Mouse (Mus musculus) gastrocnemius, postnatal 25 days (tissue): Measurements from ENCODE around the gene C1qtnf6. TPM values are rescaled to one million over a fixed set of nuclear protein-coding genes. Genes with fewer than 3 reads are reported as not detected.

Experiments
- DNase-seq: peaks from one replicate; pipeline ENCODE4 v3.0.0; 2022
- total RNA-seq, 2 experiments: library from RNA; stranded (reverse); gene quantifications; 1 replicate in 1 of 2; 2 replicates in 1 of 2; pipeline ENCODE4 v1.2.3; 2021

C1qtnf6 gene
- total RNA-seq, 2 experiments from 2014 or later: 16.4 to 16.8 TPM

DNA sequence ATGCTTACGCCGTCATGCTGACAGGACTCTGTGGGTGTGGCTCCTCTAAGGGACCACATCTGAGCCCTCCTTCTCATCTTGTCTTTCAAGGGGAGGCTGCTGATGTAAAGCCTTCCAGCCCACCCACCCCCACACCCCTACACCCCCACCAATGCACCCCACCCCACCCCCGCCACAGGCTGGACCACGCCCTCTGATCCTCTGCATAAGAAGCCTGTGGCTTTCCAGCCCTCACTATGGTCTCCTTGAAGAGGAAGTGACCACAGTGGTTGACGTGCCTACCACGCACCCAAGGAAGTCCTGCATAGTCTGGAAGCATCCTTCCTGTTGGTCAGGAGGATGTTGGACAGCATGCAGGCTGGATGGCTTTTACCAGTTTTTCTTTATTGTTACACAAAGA, 15.5 kb downstream of the C1qtnf6 start:
- DNase-seq: no peak

DNA sequence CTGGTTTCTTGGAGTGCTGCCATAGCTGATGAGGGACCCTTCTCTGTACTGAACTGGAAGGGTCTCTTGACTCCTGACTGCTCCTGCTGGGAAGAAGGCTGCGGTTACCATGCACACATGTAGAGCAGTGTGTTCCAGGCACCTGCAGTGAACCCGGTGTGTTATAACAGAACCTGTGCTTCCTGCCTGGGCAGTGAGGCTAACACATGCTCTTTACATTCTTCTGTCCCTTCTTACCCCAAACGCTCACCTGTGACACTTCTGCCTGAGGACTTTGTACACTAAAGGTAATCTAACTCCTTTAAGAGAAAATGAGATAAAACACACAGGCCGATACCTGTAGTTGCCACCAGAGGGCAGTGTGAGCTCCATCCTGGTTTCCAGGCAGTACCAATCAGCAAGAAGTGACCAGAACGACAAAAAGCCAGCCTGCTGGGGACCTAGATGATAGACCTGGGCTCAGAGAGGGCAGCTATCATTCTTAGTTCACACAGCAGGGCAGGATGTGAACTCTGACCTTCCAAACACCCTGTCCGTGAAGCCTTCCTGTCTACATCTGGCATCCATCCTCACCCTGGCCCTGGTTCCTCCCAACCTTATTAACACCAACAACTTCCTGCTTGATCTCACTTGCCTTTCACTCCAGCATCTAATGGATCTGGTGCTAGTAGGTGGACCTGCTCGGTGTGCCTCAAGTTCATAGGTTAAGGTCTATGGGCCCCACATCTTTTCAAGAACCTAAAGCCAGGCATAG, 16.6 kb downstream of the C1qtnf6 start:
- peak; percentile 43 for DNase-seq

DNA sequence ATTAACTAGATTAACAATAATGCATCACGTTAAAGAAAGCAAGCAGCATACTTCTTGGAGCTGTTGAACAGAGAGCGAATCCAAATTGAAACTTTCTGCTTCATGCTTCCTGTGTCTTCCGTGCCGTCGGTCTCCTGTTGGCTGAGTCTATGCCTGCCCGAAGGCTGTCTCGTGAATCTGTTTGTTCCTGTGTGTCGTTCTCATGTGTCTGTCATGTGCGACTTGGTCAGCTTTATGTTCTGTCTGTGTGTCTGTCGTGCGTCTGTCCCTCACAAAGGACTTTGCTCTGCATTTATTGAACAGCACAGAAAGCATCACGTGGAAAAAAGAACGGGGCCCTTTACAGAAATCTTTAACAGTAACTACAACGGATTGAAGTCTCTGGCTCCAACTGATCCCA, 18.2 kb downstream of the C1qtnf6 start:
- DNase-seq: no peak

DNA sequence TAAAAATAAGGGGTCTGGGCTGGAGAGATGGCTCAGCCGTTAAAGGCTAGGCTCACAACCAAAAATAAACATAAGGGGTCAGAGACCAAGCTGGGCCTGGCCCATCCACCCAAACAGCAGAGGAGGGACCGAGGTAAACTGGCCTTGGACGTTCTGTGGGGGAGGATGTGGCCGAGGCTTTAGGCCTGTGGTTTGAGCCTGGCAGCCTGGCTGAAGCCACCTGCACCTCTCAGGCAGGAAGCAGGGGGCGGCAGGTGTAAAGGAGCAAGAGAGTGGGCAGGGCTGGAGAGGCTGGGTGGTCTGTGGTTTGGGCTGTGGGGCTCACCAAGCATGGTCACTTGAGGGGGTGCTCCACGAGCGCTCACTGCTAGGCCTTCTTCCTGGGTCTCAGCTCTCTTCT, 19.3 kb downstream of the C1qtnf6 start:
- no peak for DNase-seq

- DNase-seq: no peak
Measured at GRCm38 (mm10) chr15:78510736-78511135, 20.5 kb downstream of the C1qtnf6 start.

GRCm38 (mm10) chr15:78510121-78510576, 21.1 kb downstream of the C1qtnf6 start:
- no peak for DNase-seq

- no peak for DNase-seq
Measured at GRCm38 (mm10) chr15:78509297-78509899, 21.8 kb downstream of the C1qtnf6 start.

DNA sequence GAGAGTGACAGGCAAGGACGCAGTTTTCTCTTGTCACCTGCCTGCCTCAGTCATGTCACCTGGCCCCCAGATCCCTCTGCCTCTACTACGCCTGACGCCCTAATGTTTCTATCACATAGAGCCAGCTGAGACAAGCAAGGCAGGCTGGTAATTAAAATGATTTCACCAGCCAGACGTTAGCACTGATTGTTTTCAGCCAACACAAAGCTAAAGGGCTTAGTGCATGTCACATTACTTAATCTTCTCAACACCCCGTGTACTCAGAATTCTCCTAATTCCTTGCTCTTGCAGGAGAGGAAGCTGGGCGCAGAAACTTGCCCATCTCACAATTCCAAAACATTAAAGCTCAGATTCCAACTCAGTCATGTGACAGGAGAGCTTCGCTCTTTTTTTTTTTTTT, 22.8 kb downstream of the C1qtnf6 start:
- no peak for DNase-seq

DNA sequence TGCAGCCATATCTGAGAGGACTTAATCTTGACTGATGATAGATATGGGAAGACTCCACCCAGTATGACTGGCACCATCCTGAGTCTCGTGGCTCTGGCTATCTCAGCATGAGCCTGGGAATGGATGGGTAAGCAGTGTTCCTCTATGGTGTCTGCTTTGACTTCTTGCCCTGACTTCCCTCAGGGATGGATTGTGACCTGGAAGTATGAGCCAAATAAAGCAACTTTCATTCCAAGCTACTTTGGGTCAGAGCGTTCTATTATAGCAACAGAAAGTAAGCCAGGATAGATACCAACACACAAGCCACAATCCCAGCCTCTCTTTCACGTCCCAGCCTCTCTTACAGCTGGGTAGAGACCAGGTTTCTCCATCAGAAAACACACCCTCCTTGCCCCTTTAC, 25.7 kb downstream of the C1qtnf6 start:
- no peak for DNase-seq

DNA sequence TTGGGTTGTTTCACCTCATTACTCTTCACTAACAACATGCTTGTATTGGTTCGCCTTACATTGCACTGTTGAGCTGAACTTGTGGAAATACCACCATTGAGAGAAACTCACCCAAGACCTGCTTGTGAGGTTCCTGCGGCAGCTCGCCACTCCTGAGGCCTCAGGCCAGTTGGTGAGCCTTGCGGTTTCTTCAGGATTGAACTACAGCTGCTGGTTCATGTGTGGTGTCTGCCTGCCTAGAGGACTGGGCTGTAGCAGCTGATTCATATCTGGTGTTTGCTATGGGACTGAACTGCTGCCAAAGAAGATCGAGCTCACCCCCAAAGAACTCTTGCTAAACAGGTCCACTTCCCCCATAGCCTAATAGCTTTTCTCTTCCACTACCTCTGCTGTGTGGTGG, 26.4 kb downstream of the C1qtnf6 start:
- no peak for DNase-seq

GRCm38 (mm10) chr15:78504013-78504412, 27.2 kb downstream of the C1qtnf6 start:
- no peak for DNase-seq

DNA sequence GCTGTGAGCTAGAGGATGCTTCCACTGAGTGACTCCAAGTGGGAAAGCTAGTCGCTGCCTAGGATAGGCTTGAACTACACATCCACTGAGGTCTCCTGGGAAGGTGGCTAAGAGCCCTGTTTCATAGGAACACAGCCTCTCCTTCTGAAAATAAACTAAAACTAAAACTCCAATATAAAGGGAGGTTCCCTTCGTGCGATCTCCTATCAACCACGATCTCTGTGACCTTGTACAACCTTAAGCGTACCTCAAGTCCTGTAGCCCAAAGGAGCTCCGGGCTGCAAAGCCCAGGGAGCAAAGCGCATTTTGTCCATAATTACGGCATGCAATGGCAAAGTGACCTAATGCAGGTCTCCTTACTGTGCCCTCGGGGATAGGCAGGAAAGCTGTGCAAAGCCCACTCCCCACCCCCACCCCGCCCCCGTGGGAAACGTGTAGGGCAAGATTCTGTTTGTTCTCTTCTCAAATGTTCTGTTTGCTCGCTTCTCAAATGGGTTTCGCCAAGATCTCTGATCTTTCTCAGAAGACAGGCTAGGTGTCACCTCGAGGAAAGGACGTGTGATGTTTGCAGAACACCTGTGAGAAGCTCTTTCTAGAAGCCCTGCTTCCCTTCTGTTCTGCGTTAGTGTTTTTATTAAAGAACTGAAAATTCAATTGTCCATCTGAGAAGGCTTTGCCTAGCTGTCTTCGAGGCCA, 28.6 kb downstream of the C1qtnf6 start:
- DNase-seq: no peak

DNA sequence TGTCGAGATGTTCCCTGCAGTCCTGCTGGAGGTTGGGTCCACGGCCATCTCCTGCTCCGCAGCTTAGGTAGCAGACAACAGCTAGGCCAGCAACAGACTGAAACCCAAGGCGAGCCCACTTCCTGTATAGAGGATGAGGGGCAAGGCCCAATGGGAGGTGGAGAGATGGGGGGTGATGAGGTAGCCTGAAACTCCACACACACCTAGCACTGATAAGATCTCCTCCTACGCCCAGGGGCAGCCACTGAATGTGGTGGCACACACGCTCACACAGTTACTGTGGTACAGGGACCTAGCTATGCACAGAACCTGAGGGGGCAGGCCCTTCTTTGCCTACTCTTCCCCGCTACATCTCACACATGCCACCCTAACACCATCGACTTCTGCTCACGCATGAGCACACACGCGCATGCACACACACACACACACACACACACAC, 36.2 kb downstream of the C1qtnf6 start, which contains the start of gene Il2rb:
Gene Il2rb (minus strand): TSS at position 304 of the 439 bp plus-strand sequence.
- no peak for DNase-seq

DNA sequence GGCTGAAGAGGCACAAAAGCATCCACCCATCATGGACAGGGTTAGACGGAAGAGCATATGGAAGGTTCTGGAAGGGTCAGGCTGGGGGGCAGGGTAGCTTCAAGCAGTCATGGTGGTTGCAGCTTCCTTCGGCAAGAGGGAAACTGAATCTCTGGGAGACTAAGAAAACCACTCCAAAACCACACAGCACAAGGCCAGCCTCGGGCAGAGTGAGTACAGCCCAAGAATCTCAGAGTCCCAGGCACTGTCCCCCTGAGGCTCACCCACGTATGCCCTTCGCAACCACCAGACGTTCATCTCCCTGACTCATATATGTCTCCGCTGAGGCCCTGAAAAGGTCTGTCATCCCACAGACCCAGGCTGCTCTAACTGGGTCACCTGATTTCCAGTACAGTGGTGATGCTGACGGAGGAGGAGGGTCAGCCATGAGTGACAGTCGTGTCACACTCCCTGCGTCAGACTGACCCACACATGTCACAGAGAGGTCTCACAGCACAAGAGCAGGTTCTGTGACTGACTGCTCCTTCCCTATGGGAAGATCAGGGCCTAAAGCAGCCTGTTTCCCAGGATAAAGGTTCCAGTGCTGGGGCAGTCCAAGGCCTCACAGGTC, 37.7 kb downstream of the C1qtnf6 start:
- no peak for DNase-seq

- no peak for DNase-seq
Measured at GRCm38 (mm10) chr15:78491301-78491700, 39.9 kb downstream of the C1qtnf6 start.

DNA sequence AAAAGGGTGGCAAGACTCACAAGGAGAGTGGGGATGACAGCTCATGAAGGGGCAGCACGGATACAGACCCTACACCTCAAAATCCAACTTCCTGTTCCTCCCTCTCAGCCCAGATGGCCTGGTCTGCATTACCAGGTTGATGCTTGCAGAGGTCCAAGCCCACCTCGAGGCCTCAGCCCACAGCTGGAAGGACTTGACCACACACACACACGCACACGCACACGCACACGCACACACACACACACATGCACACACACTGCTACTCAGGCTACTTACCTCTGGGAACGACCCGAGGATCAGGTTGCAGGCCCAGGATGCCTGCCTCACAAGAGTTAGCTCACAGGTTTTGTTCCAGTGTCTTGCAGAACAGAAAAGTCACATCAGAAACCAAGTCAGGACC, 41.3 kb downstream of the C1qtnf6 start:
- DNase-seq: no peak

GRCm38 (mm10) chr15:78489248-78489647, 42.0 kb downstream of the C1qtnf6 start:
- DNase-seq: no peak

GRCm38 (mm10) chr15:78487066-78487465, 44.1 kb downstream of the C1qtnf6 start:
- no peak for DNase-seq

DNA sequence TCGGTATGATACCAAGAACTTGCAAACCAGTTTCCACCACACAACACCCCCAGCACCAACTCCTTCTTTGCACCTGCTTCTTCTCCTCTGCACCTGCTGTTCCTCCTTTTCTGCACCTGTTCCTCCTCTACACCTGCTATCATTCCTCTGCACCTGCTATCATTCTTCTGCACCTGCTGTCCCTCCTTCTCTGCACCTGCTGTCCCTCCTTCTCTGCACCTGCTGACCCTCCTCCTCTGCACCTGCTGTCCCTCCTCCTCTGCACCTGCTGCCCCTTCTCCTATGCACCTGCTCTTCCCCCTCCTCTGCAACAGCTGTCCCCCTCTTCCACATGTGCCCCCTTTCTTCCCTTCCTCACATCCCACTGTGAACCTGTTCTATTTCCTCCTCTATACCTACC, 44.7 kb downstream of the C1qtnf6 start:
- no peak for DNase-seq

DNA sequence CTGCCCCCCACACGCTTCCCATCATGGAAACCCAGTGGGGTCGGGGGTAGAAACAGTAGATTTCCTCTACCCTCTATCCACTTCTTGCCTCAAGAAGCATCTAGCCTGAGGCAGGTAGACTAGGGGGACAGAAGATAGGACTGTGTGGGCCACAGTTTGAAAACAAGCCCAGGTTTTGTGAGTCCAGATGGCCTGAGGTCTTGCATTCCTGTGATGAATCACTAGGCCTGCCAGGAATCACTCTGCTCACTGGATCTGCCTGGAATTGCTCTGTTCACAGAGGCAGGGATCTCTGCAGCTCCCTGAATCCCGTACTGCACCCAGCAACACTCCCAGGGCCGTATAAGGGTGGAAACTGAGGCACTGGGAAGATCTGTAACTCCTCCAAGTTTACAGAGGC, 47.9 kb downstream of the C1qtnf6 start:
- no peak for DNase-seq

DNA sequence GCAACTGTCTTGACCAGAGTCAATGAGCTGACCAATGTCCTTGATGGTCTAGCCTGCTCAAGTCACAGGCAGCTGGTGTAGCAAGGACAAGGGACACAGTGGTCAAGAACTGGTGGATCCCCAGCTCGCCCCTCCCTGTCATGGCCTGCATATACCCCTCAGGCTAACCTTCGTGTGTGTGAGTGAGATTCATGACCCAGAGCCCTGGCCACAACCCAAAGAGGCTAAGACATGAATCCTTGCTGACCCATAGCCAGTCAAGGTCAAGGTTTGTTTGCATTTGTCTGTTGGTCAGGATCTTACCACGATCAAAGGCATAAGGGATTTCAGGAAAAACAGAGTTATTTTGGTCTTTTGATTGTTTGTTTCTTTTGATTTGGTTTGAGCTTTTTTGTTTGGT, 48.7 kb downstream of the C1qtnf6 start:
- no peak for DNase-seq

DNA sequence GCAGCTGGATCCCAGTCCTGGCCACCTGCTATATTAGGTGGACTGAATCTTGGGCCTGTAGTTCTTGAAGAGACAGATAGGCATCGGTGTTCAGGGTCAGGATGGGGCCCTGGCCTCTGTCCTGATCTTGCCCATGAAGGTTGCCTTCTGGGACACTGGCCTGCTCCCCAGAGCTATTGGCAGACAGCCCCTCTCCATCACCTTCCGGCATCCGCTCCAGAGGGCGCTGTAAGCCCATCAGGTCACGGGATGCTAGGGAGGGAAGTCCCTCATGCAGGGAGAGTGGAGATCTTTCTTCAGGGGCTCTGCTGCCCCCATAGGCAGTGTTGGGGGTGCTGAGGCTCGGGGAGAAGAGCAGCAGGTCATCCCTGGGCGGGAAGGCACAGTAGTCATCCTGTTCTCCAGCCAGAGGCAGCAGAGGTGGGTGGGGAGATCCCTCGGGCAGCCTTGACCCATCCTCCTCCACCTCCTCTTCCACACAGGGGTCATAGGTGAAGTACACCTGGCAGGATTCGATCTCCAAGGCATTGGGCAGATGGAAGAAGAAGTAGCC, 49.7 kb downstream of the C1qtnf6 start:
- no peak for DNase-seq
